ENCODE assay signal across 11 mouse cellular contexts in genomic region chr1:126593044-126593805, GRCm38 (mm10).
DNase-seq lines count a peak whose midpoint lies in the region; ATAC-seq and TF ChIP-seq lines count a peak whose summit lies in the region.
"Had no signal": no experiment of that assay in that cellular context is flagged by ENCODE, and none has a peak within 500 bp of the region (broad histone marks: within the 10 kb centered on the region; RNA-seq: fewer than 3 reads in every experiment).

No protein-coding gene starts in this region.

- TF ChIP-seq EP300 in lung, postnatal 0 days (IDR thresholded peaks at IDR 0.05): peak; percentile 46

- H3K27ac ChIP-seq in lung, postnatal 0 days (ENCODE audit: low read length): peak overlapping the region; percentile 60
- H3K27ac ChIP-seq in forebrain, embryonic 11.5 days (ENCODE audit: low read depth, low read length): no peak overlapping the region
- no peak overlapping the region for H3K27ac ChIP-seq in thymus, adult 2 months (ENCODE audit: control insufficient read depth, insufficient read depth, low read length)
- H3K27ac ChIP-seq: forebrain, embryonic 15.5 days had no signal

- no peaks in the 10 kb centered on the region for H3K36me3 ChIP-seq in lung, postnatal 0 days (ENCODE audit: insufficient read depth, low read length)
- H3K36me3 ChIP-seq in forebrain, embryonic 11.5 days (ENCODE audit: control insufficient read depth, insufficient read depth, low read length): no peaks in the 10 kb centered on the region
- H3K36me3 ChIP-seq in thymus, adult 2 months (ENCODE audit: control insufficient read depth, insufficient read depth, low read length): no peaks in the 10 kb centered on the region
- H3K36me3 ChIP-seq: forebrain, embryonic 15.5 days had no signal

- H3K9ac ChIP-seq in lung, postnatal 0 days (replicated peaks; ENCODE audit: low read depth): 0 out of 2 replicates have a peak overlapping the region, but pooled peaks have one; percentile 3
- no peak overlapping the region for H3K9ac ChIP-seq in forebrain, embryonic 11.5 days (ENCODE audit: low read length)
- H3K9ac ChIP-seq: forebrain, embryonic 15.5 days had no signal

- no peak overlapping the region for H3K4me3 ChIP-seq in lung, postnatal 0 days (ENCODE audit: low read depth, low read length)
- H3K4me3 ChIP-seq in forebrain, embryonic 11.5 days (ENCODE audit: low read depth, low read length): no peak overlapping the region
- no peak overlapping the region for H3K4me3 ChIP-seq in thymus, adult 2 months (ENCODE audit: control insufficient read depth, insufficient read depth, low read length)
- H3K4me3 ChIP-seq: forebrain, embryonic 15.5 days had no signal

- peak; percentile 77 for ATAC-seq in lung, postnatal 0 days
- no peak for ATAC-seq in forebrain, embryonic 11.5 days (replicated peaks; ENCODE audit: low FRiP score)
- ATAC-seq: forebrain, embryonic 15.5 days; hindbrain, embryonic 16.5 days had no signal

- WGBS in lung, postnatal 0 days: 12% methylated on average over 7 of the region's 7 CpGs
- WGBS in forebrain, embryonic 11.5 days: 76% methylated on average over 7 of the region's 7 CpGs
- WGBS in thymus, adult 2 months: 72% methylated on average over 7 of the region's 7 CpGs

- DNase-seq in cerebellum, postnatal 14 days: peak; percentile 8 to 31
- DNase-seq in cerebellum, adult 9-10 months: no peak
- peak; percentile 44 for DNase-seq in ovary, postnatal 36 days (ENCODE audit: low spot score)
- no peak for DNase-seq in ovary, postnatal 14 days (ENCODE audit: low spot score)
- DNase-seq in lung, postnatal 0 days (ENCODE audit: low spot score): peak; percentile 68
- no peak for DNase-seq in thymus, postnatal 10 days (ENCODE audit: low spot score in 2 of 2)
- no peak for DNase-seq in forebrain, embryonic 11.5 days (ENCODE audit: low spot score)
- no peak for DNase-seq in thymus, adult 2 months
- DNase-seq: cerebellum, adult 18-20 months had no signal

- H3K4me2 ChIP-seq in lung, postnatal 0 days (replicated peaks; ENCODE audit: low read depth, low read length): no peak overlapping the region
- H3K4me2 ChIP-seq in forebrain, embryonic 11.5 days (ENCODE audit: low read depth, low read length, severe bottlenecking): no peak overlapping the region
- H3K4me2 ChIP-seq: forebrain, embryonic 15.5 days had no signal

- H3K9me3 ChIP-seq in lung, postnatal 0 days (ENCODE audit: low read length): no peaks in the 10 kb centered on the region
- no peaks in the 10 kb centered on the region for H3K9me3 ChIP-seq in forebrain, embryonic 11.5 days (ENCODE audit: control insufficient read depth, low read length)
- H3K9me3 ChIP-seq: forebrain, embryonic 15.5 days had no signal

- no peak for TF ChIP-seq CTCF in lung, postnatal 0 days (IDR thresholded peaks at IDR 0.05)
- TF ChIP-seq CTCF in thymus, adult 2 months (IDR thresholded peaks at IDR 0.05; ENCODE audit: borderline replicate concordance, control insufficient read depth, extremely low read depth, insufficient read depth, low read length, poor library complexity): no peak

- peaks cover 12% of the 10 kb centered on the region; the same call in 1 of the 2 replicates for H3K4me1 ChIP-seq in lung, postnatal 0 days (ENCODE audit: insufficient read depth, low read depth, low read length)
- H3K4me1 ChIP-seq in forebrain, embryonic 11.5 days (replicated peaks; ENCODE audit: control insufficient read depth, insufficient read depth, low read length): no peaks in the 10 kb centered on the region
- H3K4me1 ChIP-seq in thymus, adult 2 months (replicated peaks; ENCODE audit: control insufficient read depth, insufficient read depth, low read length): 0 out of 2 replicates have a peak, but pooled peaks cover 2% of the 10 kb centered on the region

- H3K27me3 ChIP-seq in lung, postnatal 0 days (replicated peaks; ENCODE audit: insufficient read depth, low read length): no peaks in the 10 kb centered on the region
- no peaks in the 10 kb centered on the region for H3K27me3 ChIP-seq in forebrain, embryonic 11.5 days (ENCODE audit: control insufficient read depth, insufficient read depth, low read length)
- H3K27me3 ChIP-seq in thymus, adult 2 months (ENCODE audit: control insufficient read depth, insufficient read depth, low read length): no peaks in the 10 kb centered on the region
- H3K27me3 ChIP-seq: forebrain, embryonic 15.5 days had no signal

- TF ChIP-seq POLR2A in thymus, adult 2 months (IDR thresholded peaks at IDR 0.05; ENCODE audit: control insufficient read depth, extremely low read depth, insufficient read depth, low read length, poor library complexity): no peak

Comparison
In these comparisons a context has a peak if more than half of its experiments do, and no peak if none do; other contexts are left out.
1. DNase-seq: peak in cerebellum, postnatal 14 days (2 of 2), ovary, postnatal 36 days (single experiment) and lung, postnatal 0 days (single experiment); none in cerebellum, adult 9-10 months (single experiment), ovary, postnatal 14 days (single experiment), thymus, postnatal 10 days (0 of 2), forebrain, embryonic 11.5 days (single experiment) and thymus, adult 2 months (single experiment).